Mouse (Mus musculus): ENCODE data around the gene Lect2. TPM values are rescaled to one million over a fixed set of nuclear protein-coding genes. Genes with fewer than 3 reads are reported as not detected.

The Lect2 gene
- total RNA-seq, 2 experiments from 2014 or later: not detected

DNA sequence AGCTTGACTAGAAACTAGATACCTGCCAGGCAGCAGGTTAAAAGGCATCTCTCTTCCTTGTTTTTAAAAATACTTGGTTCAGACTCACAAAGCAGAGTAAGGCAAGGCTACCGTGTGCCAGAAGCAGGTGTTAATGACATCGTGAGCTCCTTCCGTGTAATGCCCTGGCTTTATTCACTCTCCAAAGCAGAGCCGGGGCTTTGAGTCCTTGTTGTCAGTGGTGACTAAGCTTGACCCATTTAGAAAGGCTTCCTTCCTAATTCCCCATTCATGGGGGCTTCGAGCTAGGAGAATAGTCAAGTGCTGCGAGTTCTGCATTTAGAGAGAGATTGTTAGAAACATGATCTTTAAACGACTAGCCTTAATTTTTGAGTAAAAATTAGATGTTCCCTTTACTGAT, 31.5 kb downstream of the Lect2 start:
- intact Hi-C loops (cut with DNase I): no loop called here
- no peak for DNase-seq

DNA sequence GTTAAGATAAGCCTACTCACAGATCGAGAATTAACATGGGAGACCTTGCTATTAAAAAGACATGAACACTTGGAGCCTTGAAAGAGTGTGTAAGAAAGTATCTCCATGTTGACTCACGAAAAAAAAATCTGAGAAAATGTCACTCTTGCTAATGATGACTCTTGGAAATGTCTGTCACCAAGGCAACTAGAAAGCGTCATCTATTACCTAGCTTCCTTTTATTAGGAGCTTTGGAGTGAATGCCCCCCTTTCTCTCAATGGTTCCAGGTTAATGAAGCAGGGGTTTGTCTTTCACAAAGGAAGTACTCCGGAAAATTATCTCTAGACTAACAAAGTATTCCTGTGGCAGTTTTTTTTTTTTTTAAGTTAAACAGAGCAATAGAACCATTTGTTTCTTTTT, 32.0 kb downstream of the Lect2 start:
- intact Hi-C loops (cut with DNase I): no loop called here
- no peak for DNase-seq

DNA sequence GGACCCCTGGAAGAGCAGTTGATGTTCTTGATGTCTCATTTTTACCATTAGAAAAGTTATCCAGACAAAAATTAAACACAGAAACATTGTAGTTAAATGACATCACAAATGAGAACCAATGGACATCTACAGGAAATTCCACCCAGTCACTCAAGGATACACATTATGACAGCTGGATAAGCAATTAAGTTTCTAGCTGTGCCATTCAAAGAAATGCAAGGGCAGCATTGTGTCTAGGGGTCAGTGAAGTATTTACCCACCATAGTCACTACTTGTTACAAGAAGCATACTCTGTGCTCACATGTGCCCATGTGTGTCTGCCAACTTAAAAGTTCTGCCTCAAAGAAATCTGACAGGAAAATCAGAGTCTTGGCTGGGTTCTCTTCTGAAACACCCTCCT, 34.7 kb downstream of the Lect2 start:
- intact Hi-C loops (cut with DNase I): no loop called here
- DNase-seq: no peak

DNA sequence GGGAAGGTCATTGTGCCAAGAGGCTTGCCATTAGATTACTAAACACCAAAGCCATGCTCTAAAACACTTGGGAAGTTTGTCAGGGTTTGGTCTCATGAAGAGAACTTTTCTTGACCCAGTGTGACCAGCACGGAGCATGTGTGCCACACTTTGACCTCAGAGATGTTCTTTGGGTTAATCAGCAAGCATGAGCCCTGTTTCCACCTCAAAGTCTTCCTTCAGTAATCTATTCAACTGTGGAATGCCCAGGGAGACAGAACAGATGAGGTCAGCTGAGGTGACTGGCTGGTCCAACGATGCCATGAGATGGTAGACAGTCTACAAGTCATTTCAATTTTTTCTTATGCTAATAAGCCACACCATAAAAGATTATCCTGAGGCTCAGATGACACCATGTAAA, 38.5 kb downstream of the Lect2 start:
- DNase-seq: no peak
- intact Hi-C loops (cut with DNase I): no loop called here

GRCm38 (mm10) chr13:56506871-56507496, 41.3 kb downstream of the Lect2 start:
- intact Hi-C loops (cut with DNase I): no loop called here
- DNase-seq: no peak

GRCm38 (mm10) chr13:56501866-56502420, 46.4 kb downstream of the Lect2 start:
- intact Hi-C loops (cut with DNase I): no loop called here
- DNase-seq: no peak

DNA sequence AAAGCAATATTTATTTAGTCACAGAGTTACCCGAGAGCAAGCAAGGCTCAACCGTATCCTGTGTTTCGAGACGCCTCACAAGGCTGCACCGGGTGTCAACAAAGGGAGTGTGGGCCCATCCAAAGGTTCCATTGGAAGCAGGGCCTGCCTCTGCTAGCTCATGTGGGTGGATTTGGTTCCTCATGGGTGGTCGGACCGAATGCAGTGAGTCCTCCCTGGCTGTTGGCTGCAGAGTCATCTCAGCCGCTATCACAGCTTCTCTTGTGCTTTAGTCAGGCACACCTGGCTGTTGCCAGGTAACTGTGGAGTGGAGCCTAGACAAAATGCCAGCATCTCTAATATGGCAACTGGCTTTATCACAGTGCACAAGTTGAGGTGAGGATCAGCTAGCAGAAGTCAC, 47.7 kb downstream of the Lect2 start:
- no peak for DNase-seq
- intact Hi-C loops (cut with DNase I): no loop called here

GRCm38 (mm10) chr13:56500132-56500531, 48.2 kb downstream of the Lect2 start:
- intact Hi-C loops (cut with DNase I): no loop called here
- no peak for DNase-seq

DNA sequence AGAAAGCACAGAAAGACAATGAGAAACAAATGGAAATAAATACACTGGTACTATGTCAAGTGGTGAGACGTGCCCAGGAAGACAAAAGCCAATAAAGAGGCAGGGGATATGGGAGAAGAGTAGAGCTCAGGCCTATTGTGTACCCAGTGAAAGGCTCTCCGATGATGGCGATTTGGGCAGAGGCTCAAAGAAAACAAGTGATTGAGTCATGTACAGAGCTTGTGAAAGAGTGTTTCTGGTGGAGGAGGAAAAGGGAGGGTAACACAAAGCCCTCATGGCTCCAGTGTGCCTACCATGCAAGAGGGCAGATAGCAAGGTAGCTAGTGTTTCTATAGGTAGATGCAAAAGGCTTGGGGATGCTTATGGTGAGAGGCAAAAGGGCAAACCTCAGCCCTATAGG, 53.9 kb downstream of the Lect2 start:
- intact Hi-C loops (cut with DNase I): no loop called here
- no peak for DNase-seq

Other genes starting within 250 kb of the Lect2 start
- not detected for gene Gm3045, start 121.9 kb downstream of the Lect2 start, total RNA-seq (2021)
- under 1 TPM in 1 of 2 experiments, not detected in 1; 0.10 TPM for gene Slc25a48, start 110.1 kb downstream of the Lect2 start, total RNA-seq (2021)
- gene Il9, start 66.3 kb downstream of the Lect2 start, total RNA-seq (2021): not detected
- under 1 TPM in 1 of 2 experiments, not detected in 1; 0.23 TPM for gene Fbxl21, start 26.0 kb downstream of the Lect2 start, total RNA-seq (2021)
- gene Tgfbi, start 61.0 kb upstream of the Lect2 start, total RNA-seq (2021): 10 to 100 TPM; 14.1 to 17.1 TPM
- gene Smad5, start 154.5 kb upstream of the Lect2 start, total RNA-seq (2021): 10 to 100 TPM; 16.9 to 18.7 TPM
- not detected for gene Gm45623, start 205.3 kb upstream of the Lect2 start, total RNA-seq (2021)